Mouse (Mus musculus) mouse embryonic stem cell (cell line): ENCODE measurements around the gene Tmx2.
"Not testable (repeated sequence)": the region's sequence is repeated elsewhere in the genome, so short reads cannot be mapped to it uniquely, and the experiment has no call there.

Experiments used
- in situ Hi-C, 2 experiments: fragments of 300-500 bp; cut with MboI; formaldehyde crosslinking; loops; 1 replicate in 1 of 2; 3 replicates in 1 of 2; pipeline ENCODE4 v1.14.3; 2019 to 2020; ENCODE audit warnings: low sequenced_read_pairs in 2 of 2, low pct_unique_long_range_greater_than_20kb in 1 of 2, mixed read lengths in 1 of 2; ENCODE audit not compliant: unreplicated experiment in 1 of 2

Gene Tmx2

DNA sequence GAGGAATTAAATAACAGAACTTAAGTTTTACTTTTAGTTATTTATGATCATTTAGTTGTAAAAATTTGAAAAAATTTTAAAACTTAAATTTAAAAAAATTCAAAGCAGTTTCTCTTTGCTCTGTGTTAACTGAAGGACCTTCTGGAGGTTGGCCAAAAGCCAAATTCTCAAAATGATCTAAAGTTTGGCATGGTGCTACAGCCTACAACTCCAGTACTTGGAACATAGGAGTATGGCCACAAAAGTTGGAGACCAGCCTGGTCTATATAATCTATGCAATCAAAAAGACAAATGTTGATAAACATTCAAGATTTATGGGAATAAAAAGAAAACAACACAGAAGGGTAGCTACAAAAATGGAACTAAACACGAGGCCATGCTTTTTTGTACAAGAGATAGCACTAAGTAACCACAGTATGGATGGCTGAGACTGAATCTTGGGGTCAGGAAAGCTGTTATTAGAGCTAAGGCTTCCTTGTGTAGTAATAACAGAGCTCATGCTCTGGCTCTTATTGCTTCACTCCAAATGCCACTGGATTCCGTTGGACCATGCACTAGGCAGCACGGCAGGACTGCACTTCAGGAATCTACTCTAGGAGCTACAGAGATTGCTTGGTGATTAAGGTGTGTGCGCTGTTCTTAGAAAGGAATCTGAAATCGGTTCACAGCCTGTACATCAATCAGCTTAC is 16.2 kb upstream of the Tmx2 start:
- in situ Hi-C loops = no loop called here

DNA sequence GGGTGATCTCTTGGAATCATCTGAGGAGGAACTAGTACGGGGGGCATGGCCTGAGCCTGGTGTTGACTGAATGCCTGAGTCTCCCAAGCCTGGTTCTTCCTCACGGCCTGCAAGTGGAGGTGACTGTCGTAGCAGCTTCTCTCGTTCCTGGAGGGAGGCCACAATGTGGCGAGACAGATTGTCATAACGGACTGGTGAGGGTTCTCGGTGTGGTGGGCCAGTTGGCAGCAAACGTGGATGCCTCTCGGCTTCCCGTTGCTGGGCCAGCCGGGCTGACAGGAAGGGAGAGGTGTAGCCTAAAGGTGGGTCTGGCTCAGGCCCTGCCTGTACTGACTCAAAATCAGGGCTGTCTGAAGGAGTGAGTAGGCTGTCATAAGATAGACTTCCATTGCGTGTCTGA is 11.1 kb upstream of the Tmx2 start:
- in situ Hi-C loops = no loop called here

DNA sequence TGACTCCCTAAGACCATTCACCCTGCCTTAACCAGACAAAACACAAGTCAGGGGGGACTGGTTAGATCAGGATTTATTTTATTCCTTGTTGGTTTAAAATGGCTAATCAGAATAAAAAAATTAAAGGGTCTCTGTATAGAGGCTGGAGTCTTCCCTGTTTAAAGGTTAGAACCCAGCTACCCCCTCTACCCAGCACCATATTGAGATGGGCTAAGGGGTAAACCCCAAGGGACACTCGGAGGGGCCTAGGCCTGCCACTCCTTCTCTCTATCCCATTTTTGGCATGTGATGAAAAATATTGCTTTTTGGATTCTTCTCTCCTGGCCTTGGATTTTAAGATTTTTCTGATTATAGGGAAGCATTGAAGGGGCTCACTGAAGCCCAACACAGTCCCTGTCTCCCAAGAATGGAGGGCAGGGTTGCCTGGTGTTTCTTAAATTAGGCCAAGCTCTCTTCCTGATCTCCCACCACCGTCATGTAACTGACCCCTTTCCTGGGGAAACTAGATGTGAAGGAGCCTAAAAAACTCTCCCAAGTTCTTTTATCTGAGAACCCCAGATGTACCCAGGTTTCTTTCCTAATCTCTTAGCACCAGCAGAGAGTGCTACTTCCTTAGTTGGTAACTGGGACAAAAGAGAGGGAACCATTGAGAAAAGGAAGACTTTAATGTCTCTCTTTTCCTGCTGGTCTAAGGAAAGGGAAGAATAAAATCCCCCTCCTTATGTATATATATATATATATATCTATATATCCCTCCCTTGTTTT is 9.3 kb upstream of the Tmx2 start:
- in situ Hi-C loops = no loop called here

DNA sequence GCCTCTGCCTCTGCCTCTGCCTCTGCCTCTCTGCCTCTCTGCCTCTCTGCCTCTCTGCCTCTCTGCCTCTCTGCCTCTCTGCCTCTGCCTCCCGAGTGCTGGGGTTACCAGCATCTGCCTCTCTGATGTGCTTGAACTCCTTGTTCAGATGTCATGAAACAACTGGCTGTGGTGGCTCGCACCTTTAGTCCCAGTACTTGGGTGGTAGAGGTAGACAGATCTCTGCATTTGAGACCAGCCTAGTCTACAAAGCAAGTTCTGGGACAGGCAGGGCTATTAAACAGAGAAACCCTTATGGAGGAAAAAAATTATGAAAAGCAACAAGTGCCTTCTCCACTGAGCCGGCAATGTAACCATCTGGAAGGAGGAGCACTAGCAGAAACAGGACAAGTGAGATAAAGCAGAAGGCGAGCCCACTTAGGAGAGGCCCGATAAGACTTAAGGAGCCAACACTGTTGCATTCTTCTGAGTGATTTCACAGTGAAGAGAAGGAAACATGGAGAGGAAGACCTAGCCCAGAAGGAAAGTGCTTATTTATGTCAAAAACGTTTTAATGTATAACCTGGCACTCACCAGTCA is 3.8 kb upstream of the Tmx2 start:
- in situ Hi-C loops = no loop called here

DNA sequence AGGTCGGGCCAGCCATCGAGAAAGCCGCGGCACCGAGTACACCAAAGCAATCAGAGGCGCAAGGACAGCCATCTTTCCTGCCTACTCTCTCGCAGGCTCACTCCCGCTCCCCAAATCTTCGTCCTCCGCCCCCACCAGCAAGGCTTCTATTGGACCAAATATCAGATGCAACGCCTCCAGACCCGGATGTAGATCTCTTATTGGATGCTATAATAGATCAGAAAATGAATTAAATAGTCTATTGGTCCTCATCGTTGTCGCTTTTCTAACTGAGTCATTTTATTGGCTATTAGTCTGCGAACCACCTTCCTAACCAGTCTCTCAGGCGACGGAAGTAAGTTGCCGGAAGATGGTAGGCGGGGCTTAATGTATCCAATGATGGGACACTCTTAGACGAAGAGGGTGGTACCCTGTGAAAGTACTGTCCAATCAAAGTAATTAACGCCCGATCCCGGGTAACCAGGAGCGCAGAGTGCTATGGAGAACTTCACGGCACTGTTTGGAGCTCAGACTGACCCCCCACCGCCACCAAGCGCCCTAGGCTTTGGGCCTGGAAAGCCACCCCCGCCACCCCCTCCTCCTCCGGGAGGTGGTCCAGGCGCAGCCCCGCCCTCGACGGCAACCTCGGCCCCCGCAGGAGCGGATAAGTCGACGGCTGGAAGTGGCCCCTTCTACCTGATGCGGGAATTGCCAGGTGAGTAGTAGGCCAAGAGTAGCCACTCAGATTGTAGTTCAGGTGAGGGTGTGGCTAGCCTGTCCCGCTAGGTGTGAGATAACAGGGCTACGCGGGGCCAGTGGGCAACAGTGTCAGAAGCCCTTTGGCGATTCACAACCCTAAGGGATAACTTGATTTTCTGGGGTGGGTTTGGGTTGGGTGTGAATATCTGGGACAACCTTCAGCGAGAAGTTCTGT is 716 bp downstream of the Tmx2 start, which contains the start of the genes Gm28635 and Med19:
TSS of gene Gm28635 (minus strand) at position 74 of the 913 bp plus-strand sequence.
TSS of gene Med19 (plus strand) at position 435 of the 913 bp plus-strand sequence.
- in situ Hi-C loops = no loop called here

DNA sequence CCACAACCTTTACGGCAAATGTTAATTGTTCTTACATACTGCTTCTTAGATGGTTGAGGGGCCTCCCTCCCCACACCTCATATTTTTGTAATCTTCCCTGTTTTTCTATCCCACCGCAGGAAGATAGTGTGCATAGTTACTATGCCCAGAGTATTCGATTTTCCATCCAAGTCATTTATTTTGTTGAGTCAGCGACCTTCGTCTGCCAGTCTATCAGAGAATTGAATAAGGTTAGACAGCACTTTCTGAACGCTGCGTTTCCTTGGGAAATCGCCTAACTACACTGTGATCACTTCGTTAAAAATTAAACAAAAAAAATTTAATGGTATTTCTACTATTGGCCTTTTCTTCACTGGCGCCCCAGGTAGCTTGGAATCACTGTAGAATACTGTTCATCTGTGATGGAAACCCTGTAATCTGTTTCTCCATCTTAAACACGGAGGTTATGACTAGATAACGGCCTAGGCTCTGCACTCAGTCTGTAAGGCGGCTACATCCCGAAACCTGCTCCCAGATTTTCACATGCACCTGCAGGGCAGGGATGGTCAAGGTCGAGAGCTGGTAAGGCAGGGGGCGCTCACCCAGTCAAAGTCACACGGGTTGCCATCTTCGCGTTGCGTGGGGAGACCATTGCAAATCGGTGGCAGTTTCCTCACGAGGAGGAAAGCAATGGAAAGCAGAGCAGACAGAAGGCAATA is 1.5 kb downstream of the Tmx2 start:
- in situ Hi-C loops = no loop called here

DNA sequence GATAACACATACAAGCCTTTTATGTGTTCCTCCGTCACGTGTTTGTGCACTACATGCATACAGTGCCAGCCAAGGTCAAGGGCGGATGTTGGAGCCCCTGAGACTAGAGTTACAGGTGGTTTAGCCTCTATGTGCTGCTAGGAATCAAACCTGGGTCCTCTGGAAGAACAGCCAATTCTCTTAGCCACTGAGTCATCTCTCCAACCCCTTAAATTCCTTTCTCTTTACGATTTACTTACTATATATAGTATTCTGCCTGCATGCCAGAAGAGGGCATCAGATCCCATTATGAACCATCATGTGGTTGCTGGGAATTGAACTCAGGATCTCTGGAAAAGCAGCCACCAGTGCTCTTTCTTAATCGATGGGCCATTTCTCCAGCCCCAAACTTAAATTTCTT is 7.4 kb downstream of the Tmx2 start:
- in situ Hi-C loops = not testable (repeated sequence)

DNA sequence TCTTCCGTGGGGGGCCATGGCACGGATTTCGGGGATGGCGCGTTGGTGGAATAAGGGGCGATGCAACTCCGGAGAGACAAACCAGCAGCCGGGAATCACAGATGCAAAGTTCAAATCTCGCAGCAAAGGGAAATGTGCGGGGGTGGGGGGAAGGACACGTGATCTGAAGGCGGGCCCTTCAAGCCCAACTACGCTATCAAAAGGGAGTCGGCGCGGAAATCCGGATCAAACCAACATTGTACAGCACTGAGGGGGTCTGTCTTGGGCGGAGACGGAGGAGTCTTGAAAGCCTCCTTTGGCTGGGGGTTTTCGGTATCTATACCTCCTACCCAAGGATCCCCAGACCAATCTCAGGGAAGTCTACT is 8.4 kb downstream of the Tmx2 start, which contains the start of gene Selenoh:
TSS of gene Selenoh (minus strand) at position 202 of the 365 bp plus-strand sequence.
- in situ Hi-C loops = no loop called here

DNA sequence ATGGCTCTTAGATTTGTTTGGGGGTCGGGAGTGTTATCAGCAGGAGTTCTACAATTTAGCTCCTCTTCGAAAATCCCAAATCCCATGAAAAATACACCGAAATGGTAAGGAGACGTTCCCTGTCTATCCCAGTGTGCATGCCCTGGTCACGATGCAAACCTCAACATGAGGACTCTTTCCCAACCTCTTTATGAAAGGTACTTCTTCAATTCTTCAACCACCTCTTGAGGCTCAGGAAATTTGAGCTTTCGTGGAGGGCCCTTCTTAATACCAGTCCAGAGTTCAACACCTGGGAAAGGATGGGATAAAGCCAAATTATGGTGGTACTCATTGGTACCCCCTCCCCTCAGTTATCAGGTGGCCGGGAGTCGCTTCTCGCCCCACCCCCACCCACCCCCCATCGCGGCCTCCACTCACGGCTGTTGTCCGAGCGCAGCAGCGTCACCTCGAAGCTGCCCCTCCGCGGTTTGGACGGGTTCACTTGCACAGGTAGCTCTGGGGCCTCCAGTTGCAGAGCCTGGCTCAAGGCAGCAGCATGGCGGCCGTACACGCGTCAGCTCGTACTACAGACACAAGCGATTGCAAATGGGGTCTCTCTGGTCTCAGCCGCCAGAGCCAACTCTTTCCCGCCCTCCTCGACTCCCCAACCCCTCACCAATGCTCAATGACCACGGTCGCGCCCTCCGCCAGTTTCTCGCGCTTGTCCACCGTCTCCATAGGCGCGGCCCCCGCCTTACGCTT is 8.9 kb downstream of the Tmx2 start:
- in situ Hi-C loops = loop anchor here (10.0 kb wide), 2 partner anchors 185 to 215 kb away; no protein-coding TSS in a partner anchor

DNA sequence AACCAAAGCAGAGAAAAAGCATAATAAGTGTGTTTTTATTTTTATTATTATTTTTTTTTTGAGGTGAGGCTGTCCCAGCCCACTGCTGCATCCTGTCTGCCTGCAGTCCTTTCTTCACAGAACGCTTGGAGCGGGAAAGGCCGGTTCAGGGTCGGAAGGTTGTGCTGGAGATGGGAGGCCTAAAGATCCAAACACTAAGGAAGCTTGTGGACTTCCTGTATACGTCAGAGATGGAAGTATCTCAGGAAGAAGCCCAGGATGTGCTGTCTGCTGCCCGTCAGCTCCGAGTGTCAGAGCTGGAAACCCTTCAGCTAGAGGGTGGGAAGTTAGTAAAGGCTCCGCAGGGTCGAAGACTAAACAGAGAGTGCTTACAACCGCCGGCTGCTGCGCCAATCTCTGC is 12.9 kb downstream of the Tmx2 start:
- in situ Hi-C loops = loop anchor here (10.0 kb wide), 2 partner anchors 181 to 211 kb away; no protein-coding TSS in a partner anchor

DNA sequence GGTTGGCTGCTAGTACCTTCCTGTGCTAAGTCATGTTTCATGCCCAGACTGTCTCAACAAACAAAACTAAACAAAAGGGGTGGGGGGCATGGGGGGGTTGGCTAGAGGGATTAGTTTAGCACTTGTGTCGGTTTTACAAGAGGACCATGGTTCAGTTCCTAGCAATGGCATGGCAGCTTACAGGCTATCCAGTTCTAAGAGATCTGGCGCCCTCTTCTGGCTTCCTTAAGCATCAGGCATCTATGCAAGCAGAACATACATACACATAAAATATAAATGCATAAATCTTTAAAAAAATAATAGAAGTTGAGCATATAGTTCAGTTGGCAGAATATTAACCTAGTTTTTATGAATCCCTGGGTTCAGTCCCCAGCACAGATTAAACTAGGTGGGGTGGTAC is 16.1 kb downstream of the Tmx2 start:
- in situ Hi-C loops = loop anchor here (10.0 kb wide), 2 partner anchors 178 to 208 kb away; no protein-coding TSS in a partner anchor

DNA sequence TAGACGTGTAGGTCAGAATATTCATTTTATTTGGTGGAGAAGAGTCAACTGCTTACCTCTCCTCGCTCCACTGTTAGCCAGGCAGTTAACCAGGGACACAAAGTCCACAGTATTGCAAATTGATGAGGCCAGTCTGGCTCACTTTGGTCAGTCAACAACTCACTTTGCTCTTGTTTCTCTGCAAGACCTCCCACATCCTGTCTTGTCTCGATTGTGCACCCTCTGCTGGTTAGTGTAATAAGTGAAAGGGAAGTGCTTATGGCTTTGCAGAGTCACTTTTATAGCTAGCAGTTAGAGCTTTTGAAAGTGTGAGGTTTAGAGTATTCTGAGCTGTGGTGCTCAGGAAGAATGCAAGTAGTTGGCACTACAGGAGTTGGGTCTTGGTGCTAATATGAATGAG is 18.7 kb downstream of the Tmx2 start:
- in situ Hi-C loops = loop anchor here (10.0 kb wide), 2 partner anchors 175 to 205 kb away; no protein-coding TSS in a partner anchor

DNA sequence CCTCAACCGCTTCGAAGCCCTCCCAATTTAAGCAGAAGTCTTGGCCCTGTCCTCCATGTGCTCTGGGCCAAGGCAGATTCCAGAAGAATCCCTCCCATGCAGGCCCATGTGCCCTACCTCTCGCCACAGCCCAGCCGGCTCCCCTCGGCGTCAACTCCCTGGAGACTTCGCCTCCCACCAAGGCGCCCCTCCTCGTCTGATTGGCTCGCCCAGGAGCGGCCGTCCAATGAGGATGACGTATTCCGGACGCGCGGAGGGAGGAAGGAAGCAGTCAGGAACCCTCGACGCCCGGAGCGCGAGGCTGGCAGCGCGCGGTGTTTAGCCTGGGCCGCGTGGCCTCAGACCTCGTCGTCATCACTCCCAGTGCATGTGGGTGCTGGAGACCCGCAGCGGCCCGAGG is 20.1 kb downstream of the Tmx2 start, which contains the start of gene Btbd18:
TSS of gene Btbd18 (plus strand) at position 274 of the 400 bp plus-strand sequence.
- in situ Hi-C loops = no loop called here

DNA sequence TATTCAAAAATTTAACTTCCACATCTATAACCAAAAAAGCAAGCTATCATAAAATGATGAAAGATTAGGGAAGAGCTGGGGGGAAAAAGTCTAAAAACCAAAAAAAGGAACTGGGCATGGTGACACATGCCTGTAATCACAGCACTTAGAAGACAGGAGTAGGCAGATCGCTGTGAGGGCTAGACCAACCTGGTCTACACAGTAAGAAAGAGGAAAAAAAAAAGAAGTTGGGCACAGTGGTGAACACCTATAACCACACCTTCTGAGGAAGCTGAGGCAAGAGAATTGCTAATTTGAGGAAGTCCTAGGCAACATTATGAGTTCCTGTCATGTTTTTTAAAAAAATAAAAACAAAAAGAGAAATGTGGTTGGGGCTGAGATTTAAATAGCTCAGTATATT is 23.1 kb downstream of the Tmx2 start:
- in situ Hi-C loops = no loop called here

DNA sequence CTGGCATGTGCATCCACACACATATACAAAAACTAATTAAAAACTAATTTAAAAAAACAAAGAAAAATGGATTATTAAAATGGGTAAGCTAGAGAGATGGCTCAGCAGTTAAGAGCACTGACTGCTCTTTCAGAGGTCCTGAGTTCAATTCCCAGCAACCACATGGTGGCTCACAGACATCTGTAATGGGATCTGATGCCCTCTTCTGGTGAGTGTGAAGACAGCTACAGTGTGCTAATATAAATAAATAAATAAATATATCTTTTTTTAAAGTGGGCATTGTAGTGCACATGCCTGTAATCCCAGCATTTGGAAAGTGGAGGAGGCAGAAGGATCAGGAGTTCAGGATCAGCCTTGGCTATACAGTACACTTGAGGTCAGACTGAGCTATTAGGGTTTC is 25.6 kb downstream of the Tmx2 start:
- in situ Hi-C loops = loop anchor here in 1 of 2 experiments (5.0 kb wide), 1 partner anchor 181 kb away; no protein-coding TSS in a partner anchor

DNA sequence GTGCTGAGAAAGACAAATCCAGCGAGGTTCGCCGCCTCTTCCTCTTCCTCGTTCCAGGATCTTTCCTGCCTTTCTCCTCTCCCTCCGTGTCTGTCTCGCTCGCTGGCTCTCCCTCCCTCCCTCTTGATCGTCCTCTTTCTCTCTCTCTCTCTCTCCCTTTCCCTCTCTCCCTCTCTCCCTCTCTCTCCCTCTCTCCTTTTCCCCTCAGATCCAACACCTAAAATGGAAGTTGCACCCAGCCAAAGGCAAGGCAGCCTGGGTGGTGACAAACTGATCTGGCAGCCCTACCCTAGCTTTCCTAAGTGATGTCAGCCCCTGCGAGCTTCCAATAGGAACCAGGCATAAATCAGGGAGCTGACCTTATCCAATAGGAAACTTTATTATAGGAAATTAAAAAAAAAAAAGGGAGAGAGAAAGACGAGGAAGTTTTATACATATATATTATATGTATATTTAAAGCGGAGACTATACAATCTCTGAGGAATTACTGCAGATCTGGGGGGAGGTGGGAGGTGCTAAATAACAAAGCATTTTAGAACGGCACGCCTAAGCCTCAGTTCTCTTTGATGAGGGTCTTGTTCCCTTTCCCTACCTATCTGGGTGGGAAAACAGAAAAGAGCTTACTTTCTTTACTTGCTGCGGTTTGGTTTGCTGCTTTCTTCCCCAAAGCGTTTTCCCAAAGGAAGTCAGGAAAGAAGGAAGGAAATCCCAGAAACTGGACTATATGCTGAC is 28.3 kb downstream of the Tmx2 start, which contains the start of gene Ctnnd1:
TSS of gene Ctnnd1 (minus strand) at position 302 of the 732 bp plus-strand sequence.
- in situ Hi-C loops = loop anchor here in 1 of 2 experiments (5.0 kb wide), 1 partner anchor 178 kb away; no protein-coding TSS in a partner anchor
